Mouse (Mus musculus): ENCODE measurements around the gene Pphln1. TPM values are rescaled to one million over a fixed set of nuclear protein-coding genes. Genes with fewer than 3 reads are reported as not detected.
"Not testable (repeated sequence)": the region's sequence is repeated elsewhere in the genome, so short reads cannot be mapped to it uniquely, and the experiment has no call there.

The Pphln1 gene
- 34.3 and 38.6 TPM in 2 replicates for polyA plus RNA-seq (2015; fragmentation: Nextera tagmentation; extraction: Ambion mirVana)

DNA sequence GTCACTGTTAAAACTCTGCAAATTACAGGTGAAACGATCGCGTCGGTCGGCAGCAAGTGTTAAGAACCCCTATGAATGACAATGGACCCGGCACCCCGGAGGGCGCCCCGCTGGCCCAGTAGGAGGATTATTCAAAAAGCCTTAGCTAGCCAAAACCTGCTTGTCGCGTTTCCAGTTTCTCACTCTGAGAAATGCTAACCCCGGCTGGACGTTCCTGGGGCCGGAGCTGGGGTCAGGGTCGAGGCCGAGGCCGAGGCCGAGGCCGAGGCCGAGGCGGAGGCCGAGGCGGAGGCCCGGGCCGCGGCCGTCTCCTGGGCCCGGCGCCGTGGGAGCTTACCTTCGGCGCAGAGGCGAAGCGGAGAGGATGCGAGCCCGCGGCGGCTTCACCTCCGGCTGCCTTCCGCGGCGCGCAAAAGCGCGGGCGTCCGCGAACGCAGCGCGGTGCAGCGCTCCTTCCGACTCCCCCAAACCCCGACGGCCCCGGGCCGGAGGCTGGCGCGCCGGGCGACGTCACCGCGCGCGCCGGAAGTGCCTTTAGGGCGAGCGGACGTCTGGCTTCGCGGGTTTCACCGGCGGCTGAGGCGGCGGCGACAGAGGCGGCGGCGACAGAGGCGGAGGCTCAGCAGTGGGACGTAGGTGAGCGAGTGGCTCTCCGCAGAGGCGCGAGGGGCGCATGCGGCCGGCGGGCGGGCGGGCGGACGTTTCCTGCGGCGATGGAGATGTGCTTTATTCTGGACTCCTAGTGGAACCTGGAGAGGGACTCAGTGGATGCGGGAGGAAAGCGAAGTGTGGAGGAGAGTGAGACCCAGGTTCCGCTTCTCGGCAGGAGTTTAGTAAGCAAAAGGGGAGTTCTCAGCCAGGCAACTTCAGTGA lies at the start of gene Pphln1, which contains the start of gene Zcrb1:
TSS of gene Pphln1 (plus strand) at position 525 of the 873 bp plus-strand sequence.
TSS of gene Zcrb1 (minus strand) at position 509 of the 873 bp plus-strand sequence.
- Histone ChIP-seq H3K4me3 (replicated peaks; ENCODE audit: low read length) (peak within 1 kb of the TSS; percentile 95), H3K9me3 (replicated peaks; ENCODE audit: control insufficient read depth, low read length) (no peaks in the 10 kb centered on the region; the same call in 1 of the 2 replicates), H3K27ac (ENCODE audit: low read length) (peak within 1 kb of the TSS; percentile 86), H3K4me1 (ENCODE audit: control insufficient read depth, insufficient read depth, low read length) (peaks cover 21% of the 10 kb centered on the region), H3K27me3 (ENCODE audit: control insufficient read depth, insufficient read depth, low read length) (no peaks in the 10 kb centered on the region), H3K36me3 (ENCODE audit: control insufficient read depth, insufficient read depth, low read length) (0 out of 2 replicates have a peak, but pooled peaks cover 8% of the 10 kb centered on the region), H3K4me2 (ENCODE audit: low read depth, low read length) (peak within 1 kb of the TSS; percentile 79), H3K9ac (ENCODE audit: low read length) (peak within 1 kb of the TSS; percentile 98)
- WGBS, result under 1% methylated on average over 93 of the region's 100 CpGs
- peak; percentile 92 for ATAC-seq (ENCODE audit: insufficient read depth, low FRiP score)

DNA sequence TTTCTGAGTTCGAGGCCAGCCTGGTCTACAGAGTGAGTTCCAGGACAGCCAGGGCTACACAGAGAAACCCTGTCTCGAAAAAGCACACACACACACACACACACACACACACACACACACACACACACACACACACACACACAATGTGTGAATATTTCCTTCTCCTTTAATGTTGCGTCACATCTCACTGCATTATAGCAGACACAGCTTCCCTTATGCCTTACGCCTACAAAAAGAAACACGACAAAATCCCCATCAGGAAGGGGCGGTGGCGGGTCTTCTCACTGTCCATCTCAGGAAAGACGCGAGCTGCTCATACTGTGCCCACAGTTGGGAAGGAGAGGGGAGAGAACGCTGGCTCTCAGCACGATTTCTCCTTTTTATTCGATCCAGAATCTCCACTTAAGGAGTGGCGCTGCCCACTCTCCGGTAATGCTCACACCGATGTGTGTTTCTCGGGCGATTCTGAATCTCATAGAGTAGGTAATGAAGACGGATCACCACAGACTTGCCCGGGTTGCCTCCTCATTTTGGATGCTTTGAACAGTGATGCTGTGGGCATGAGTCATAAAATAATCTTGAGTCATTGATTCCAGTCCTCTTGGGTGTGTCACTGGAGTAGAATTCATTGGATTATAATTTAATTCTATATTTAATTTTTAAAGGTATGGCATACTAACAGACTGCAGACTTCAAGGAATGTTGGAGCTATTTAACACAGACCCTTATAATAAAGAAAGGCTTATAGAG lies 39.6 kb upstream of the Pphln1 start:
- no peaks in the 10 kb centered on the region for H3K27me3 ChIP-seq (ENCODE audit: control insufficient read depth, insufficient read depth, low read length)
- 84% methylated on average over 18 of the region's 19 CpGs for WGBS
- H3K9me3 ChIP-seq (replicated peaks; ENCODE audit: control insufficient read depth, low read length), result no peaks in the 10 kb centered on the region
- ATAC-seq (ENCODE audit: insufficient read depth, low FRiP score), result no peak
- no peak overlapping the region for H3K4me3 ChIP-seq (replicated peaks; ENCODE audit: low read length)
- H3K36me3 ChIP-seq (ENCODE audit: control insufficient read depth, insufficient read depth, low read length), result no peaks in the 10 kb centered on the region
- no peak overlapping the region for H3K9ac ChIP-seq (ENCODE audit: low read length)
- no peaks in the 10 kb centered on the region for H3K4me1 ChIP-seq (ENCODE audit: control insufficient read depth, insufficient read depth, low read length)
- H3K4me2 ChIP-seq (ENCODE audit: low read depth, low read length), result no peak overlapping the region
- no peak overlapping the region for H3K27ac ChIP-seq (ENCODE audit: low read length)

- Histone ChIP-seq H3K4me3 (replicated peaks; ENCODE audit: low read length) (no peak overlapping the region), H3K9ac (ENCODE audit: low read length) (no peak overlapping the region), H3K27me3 (ENCODE audit: control insufficient read depth, insufficient read depth, low read length) (no peaks in the 10 kb centered on the region), H3K36me3 (ENCODE audit: control insufficient read depth, insufficient read depth, low read length) (no peaks in the 10 kb centered on the region), H3K4me2 (ENCODE audit: low read depth, low read length) (no peak overlapping the region), H3K9me3 (replicated peaks; ENCODE audit: control insufficient read depth, low read length) (no peaks in the 10 kb centered on the region), H3K27ac (ENCODE audit: low read length) (no peak overlapping the region), H3K4me1 (ENCODE audit: control insufficient read depth, insufficient read depth, low read length) (no peaks in the 10 kb centered on the region)
- 55% methylated on average over 6 of the region's 6 CpGs for WGBS
- ATAC-seq (ENCODE audit: insufficient read depth, low FRiP score), result no peak
Measured at GRCm38 (mm10) chr15:93365561-93365960, 32.6 kb upstream of the Pphln1 start.

GRCm38 (mm10) chr15:93368558-93368957 lies 29.6 kb upstream of the Pphln1 start:
- Histone ChIP-seq H3K36me3 (ENCODE audit: control insufficient read depth, insufficient read depth, low read length) (no peaks in the 10 kb centered on the region), H3K27ac (ENCODE audit: low read length) (no peak overlapping the region), H3K9me3 (replicated peaks; ENCODE audit: control insufficient read depth, low read length) (no peaks in the 10 kb centered on the region), H3K9ac (ENCODE audit: low read length) (no peak overlapping the region), H3K4me1 (ENCODE audit: control insufficient read depth, insufficient read depth, low read length) (no peaks in the 10 kb centered on the region), H3K4me2 (ENCODE audit: low read depth, low read length) (no peak overlapping the region), H3K27me3 (ENCODE audit: control insufficient read depth, insufficient read depth, low read length) (no peaks in the 10 kb centered on the region), H3K4me3 (replicated peaks; ENCODE audit: low read length) (no peak overlapping the region)
- ATAC-seq (ENCODE audit: insufficient read depth, low FRiP score), result no peak
- WGBS, result 55% methylated on average over 9 of the region's 9 CpGs

- H3K4me3 ChIP-seq (replicated peaks; ENCODE audit: low read length), result no peak overlapping the region
- no peak for ATAC-seq (ENCODE audit: insufficient read depth, low FRiP score)
- H3K9ac ChIP-seq (ENCODE audit: low read length), result no peak overlapping the region
- H3K36me3 ChIP-seq (ENCODE audit: control insufficient read depth, insufficient read depth, low read length), result no peaks in the 10 kb centered on the region
- no peak overlapping the region for H3K27ac ChIP-seq (ENCODE audit: low read length)
- WGBS, result 77% methylated on average over 2 of the region's 2 CpGs
- H3K9me3 ChIP-seq (replicated peaks; ENCODE audit: control insufficient read depth, low read length), result no peaks in the 10 kb centered on the region
- no peak overlapping the region for H3K4me2 ChIP-seq (ENCODE audit: low read depth, low read length)
- H3K27me3 ChIP-seq (ENCODE audit: control insufficient read depth, insufficient read depth, low read length), result no peaks in the 10 kb centered on the region
- H3K4me1 ChIP-seq (ENCODE audit: control insufficient read depth, insufficient read depth, low read length), result no peaks in the 10 kb centered on the region
Measured at GRCm38 (mm10) chr15:93371838-93372237, 26.3 kb upstream of the Pphln1 start.

DNA sequence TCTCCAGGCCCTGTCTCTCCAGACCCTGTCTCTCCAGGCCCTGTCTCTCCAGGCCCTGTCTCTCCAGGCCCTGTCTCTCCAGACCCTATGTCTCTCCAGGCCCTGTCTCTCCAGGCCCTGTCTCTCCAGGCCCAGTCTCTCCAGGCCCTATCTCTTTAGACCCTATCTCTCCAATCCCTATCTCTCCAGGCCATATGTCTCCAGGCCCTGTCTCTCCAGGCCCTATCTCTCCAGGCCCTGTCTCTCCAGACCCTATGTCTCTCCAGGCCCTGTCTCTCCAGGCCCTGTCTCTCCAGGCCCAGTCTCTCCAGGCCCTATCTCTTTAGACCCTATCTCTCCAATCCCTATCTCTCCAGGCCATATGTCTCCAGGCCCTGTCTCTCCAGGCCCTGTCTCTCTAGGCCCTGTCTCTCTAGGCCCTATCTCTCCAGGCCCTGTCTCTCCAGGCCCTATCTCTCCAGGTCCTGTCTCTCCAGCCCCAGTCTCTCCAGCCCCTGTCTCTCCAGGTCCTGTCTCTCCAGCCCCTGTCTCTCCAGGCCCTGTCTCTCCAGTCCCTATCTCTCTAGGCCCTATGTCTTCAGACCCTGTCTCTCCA lies 25.5 kb upstream of the Pphln1 start:
- not testable (repeated sequence) for H3K27ac ChIP-seq (ENCODE audit: low read length); H3K4me2 ChIP-seq (ENCODE audit: low read depth, low read length); H3K9me3 ChIP-seq (replicated peaks; ENCODE audit: control insufficient read depth, low read length); H3K27me3 ChIP-seq (ENCODE audit: control insufficient read depth, insufficient read depth, low read length); H3K4me1 ChIP-seq (ENCODE audit: control insufficient read depth, insufficient read depth, low read length); ATAC-seq (ENCODE audit: insufficient read depth, low FRiP score); H3K36me3 ChIP-seq (ENCODE audit: control insufficient read depth, insufficient read depth, low read length); H3K9ac ChIP-seq (ENCODE audit: low read length); H3K4me3 ChIP-seq (replicated peaks; ENCODE audit: low read length)

- Histone ChIP-seq H3K27me3 (ENCODE audit: control insufficient read depth, insufficient read depth, low read length) (no peaks in the 10 kb centered on the region), H3K9ac (ENCODE audit: low read length) (no peak overlapping the region), H3K36me3 (ENCODE audit: control insufficient read depth, insufficient read depth, low read length) (no peaks in the 10 kb centered on the region), H3K27ac (ENCODE audit: low read length) (no peak overlapping the region), H3K9me3 (replicated peaks; ENCODE audit: control insufficient read depth, low read length) (no peaks in the 10 kb centered on the region), H3K4me2 (ENCODE audit: low read depth, low read length) (no peak overlapping the region), H3K4me1 (ENCODE audit: control insufficient read depth, insufficient read depth, low read length) (no peaks in the 10 kb centered on the region), H3K4me3 (replicated peaks; ENCODE audit: low read length) (no peak overlapping the region)
- 86% methylated on average over 5 of the region's 5 CpGs for WGBS
- ATAC-seq (ENCODE audit: insufficient read depth, low FRiP score), result no peak
Measured at GRCm38 (mm10) chr15:93375696-93376095, 22.5 kb upstream of the Pphln1 start.

GRCm38 (mm10) chr15:93379177-93379576 lies 19.0 kb upstream of the Pphln1 start:
- Histone ChIP-seq H3K36me3 (ENCODE audit: control insufficient read depth, insufficient read depth, low read length) (no peaks in the 10 kb centered on the region), H3K9me3 (replicated peaks; ENCODE audit: control insufficient read depth, low read length) (no peaks in the 10 kb centered on the region), H3K27me3 (ENCODE audit: control insufficient read depth, insufficient read depth, low read length) (no peaks in the 10 kb centered on the region), H3K9ac (ENCODE audit: low read length) (no peak overlapping the region), H3K4me2 (ENCODE audit: low read depth, low read length) (no peak overlapping the region), H3K27ac (ENCODE audit: low read length) (no peak overlapping the region), H3K4me3 (replicated peaks; ENCODE audit: low read length) (no peak overlapping the region), H3K4me1 (ENCODE audit: control insufficient read depth, insufficient read depth, low read length) (no peaks in the 10 kb centered on the region)
- WGBS, result 78% methylated on average over 3 of the region's 3 CpGs
- no peak for ATAC-seq (ENCODE audit: insufficient read depth, low FRiP score)

DNA sequence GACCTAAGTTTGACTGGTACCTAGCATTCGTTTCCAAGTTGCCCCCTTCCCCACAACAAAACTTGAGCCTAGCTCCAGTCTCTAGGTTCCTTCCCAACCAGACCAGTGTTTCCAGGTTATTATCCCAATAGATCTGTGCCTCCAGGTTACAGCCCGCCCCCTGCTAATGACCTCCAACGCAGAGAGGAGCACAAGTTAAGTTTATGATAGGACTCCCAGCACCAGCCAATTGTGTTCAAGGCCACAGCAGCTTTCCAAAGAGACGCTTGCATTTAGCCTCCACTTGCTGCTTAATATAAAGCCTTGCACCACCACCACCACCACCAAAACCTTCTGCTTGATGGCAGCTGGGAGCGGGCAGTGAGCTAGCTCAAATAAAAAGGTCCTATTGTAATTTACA lies 16.8 kb upstream of the Pphln1 start:
- no peak for ATAC-seq (ENCODE audit: insufficient read depth, low FRiP score)
- no peaks in the 10 kb centered on the region for H3K4me1 ChIP-seq (ENCODE audit: control insufficient read depth, insufficient read depth, low read length)
- no peaks in the 10 kb centered on the region for H3K27me3 ChIP-seq (ENCODE audit: control insufficient read depth, insufficient read depth, low read length)
- H3K4me3 ChIP-seq (replicated peaks; ENCODE audit: low read length), result no peak overlapping the region
- WGBS, result 60% methylated on average over 5 of the region's 5 CpGs
- H3K27ac ChIP-seq (ENCODE audit: low read length), result no peak overlapping the region
- H3K36me3 ChIP-seq (ENCODE audit: control insufficient read depth, insufficient read depth, low read length), result no peaks in the 10 kb centered on the region
- H3K9ac ChIP-seq (ENCODE audit: low read length), result no peak overlapping the region
- no peak overlapping the region for H3K4me2 ChIP-seq (ENCODE audit: low read depth, low read length)
- no peaks in the 10 kb centered on the region for H3K9me3 ChIP-seq (replicated peaks; ENCODE audit: control insufficient read depth, low read length)

Measured in stomach, embryonic 16.5 days (tissue).